Mouse (Mus musculus) liver, postnatal 0 days (tissue): ENCODE measurements around the gene Slc8a3. TPM values are rescaled to one million over a fixed set of nuclear protein-coding genes. Genes with fewer than 3 reads are reported as not detected.

Experiments used
- ATAC-seq: fragments of 200-750 bp; cut with Nextera tagmentation; 2 replicates; pipeline ENCODE4 v1.8.0; 2017; ENCODE audit warnings: mild to moderate bottlenecking, moderate library complexity
- DNase-seq: peaks from one replicate; pipeline ENCODE4 v3.0.0-alpha.2; 2016
- H3K27ac ChIP-seq: fragments of 300-500 bp; sonication (generic); 2 replicates; pipeline ENCODE4 v1.5.1; 2014; ENCODE audit warnings: antibody characterized with exemption, moderate library complexity, mild to moderate bottlenecking, low read depth
- H3K27me3 ChIP-seq: fragments of 300-500 bp; sonication (generic); 2 replicates; pipeline ENCODE4 v1.6.1; 2014; ENCODE audit warnings: low read length, control low read depth, mixed read lengths; ENCODE audit not compliant: insufficient read depth
- H3K36me3 ChIP-seq: fragments of 300-500 bp; sonication (generic); replicated peaks from 2 replicates; pipeline ENCODE4 v1.6.1; 2014; ENCODE audit warnings: mild to moderate bottlenecking, control low read depth, low read length, moderate library complexity, mixed read lengths; ENCODE audit not compliant: insufficient read depth
- H3K4me1 ChIP-seq: fragments of 300-500 bp; sonication (generic); 2 replicates; pipeline ENCODE4 v1.6.1; 2014; ENCODE audit warnings: antibody characterized with exemption, mild to moderate bottlenecking, control low read depth; ENCODE audit not compliant: insufficient read depth
- H3K4me2 ChIP-seq: fragments of 300-500 bp; sonication (generic); 2 replicates; pipeline ENCODE4 v1.6.1; 2014; ENCODE audit warnings: low read depth, mild to moderate bottlenecking, low read length, moderate library complexity, mixed read lengths
- H3K4me3 ChIP-seq: fragments of 300-500 bp; sonication (generic); 2 replicates; pipeline ENCODE4 v1.5.1; 2014; ENCODE audit warnings: low read depth, low read length
- H3K9ac ChIP-seq: fragments of 300-500 bp; sonication (generic); replicated peaks from 2 replicates; pipeline ENCODE4 v1.6.1; 2014; ENCODE audit warnings: mild to moderate bottlenecking, moderate library complexity
- H3K9me3 ChIP-seq: fragments of 300-500 bp; sonication (generic); 2 replicates; pipeline ENCODE4 v1.6.1; 2016; ENCODE audit warnings: mild to moderate bottlenecking, control low read depth, low read length, mixed read lengths
- CTCF ChIP-seq: sonication (generic); IDR thresholded peaks from 2 replicates; pipeline ENCODE4 v1.5.1; 2016; ENCODE audit warnings: antibody characterized with exemption, low read depth
- EP300 ChIP-seq: IDR thresholded peaks from 2 replicates; pipeline ENCODE4 v1.6.1; 2016; ENCODE audit warnings: antibody characterized with exemption, low read depth, mild to moderate bottlenecking
- WGBS: fragments of 180-500 bp; shearing (Covaris S2); extraction: QIAGEN DNeasy Blood & Tissue Kit; methylation state at CpG from one replicate; pipeline ENCODE4 v1.1.7; 2014; ENCODE audit not compliant: insufficient replicate concordance; 5-methylcytosine and 5-hydroxymethylcytosine counted together
- polyA plus RNA-seq: library from polyadenylated mRNA; unstranded; fragments of >200 nt; fragmentation: Nextera tagmentation; extraction: Ambion mirVana; gene quantifications from 2 replicates; pipeline ENCODE4 v1.2.1, GENCODE M21; 2015

The Slc8a3 gene
- polyA plus RNA-seq, 1 experiment from 2014 or later, result 0.05 TPM

GRCm38 (mm10) chr12:81324116-81324515 is 8.9 kb downstream of the Slc8a3 start:
- Histone ChIP-seq H3K27me3 (no peaks in the 10 kb centered on the region), H3K9ac (no peak overlapping the region), H3K4me2 (no peak overlapping the region), H3K9me3 (no peaks in the 10 kb centered on the region), H3K27ac (no peak overlapping the region), H3K36me3 (no peaks in the 10 kb centered on the region), H3K4me3 (no peak overlapping the region), H3K4me1 (no peaks in the 10 kb centered on the region)
- DNase-seq (no peak), ATAC-seq (no peak)
- no peak for TF ChIP-seq EP300
- no peak for TF ChIP-seq CTCF
- WGBS, result 87% methylated on average over 3 of the region's 3 CpGs

GRCm38 (mm10) chr12:81321021-81321420 is 12.0 kb downstream of the Slc8a3 start:
- no peak for TF ChIP-seq EP300
- TF ChIP-seq CTCF, result no peak
- Histone ChIP-seq H3K4me1 (no peaks in the 10 kb centered on the region), H3K9ac (no peak overlapping the region), H3K36me3 (no peaks in the 10 kb centered on the region), H3K4me2 (no peak overlapping the region), H3K4me3 (no peak overlapping the region), H3K9me3 (no peaks in the 10 kb centered on the region), H3K27me3 (no peaks in the 10 kb centered on the region), H3K27ac (no peak overlapping the region)
- no peak for ATAC-seq
- DNase-seq, result no peak
- 73% methylated on average over 1 of the region's 1 CpGs for WGBS

GRCm38 (mm10) chr12:81317811-81318210 is 15.2 kb downstream of the Slc8a3 start:
- no peak for ATAC-seq

GRCm38 (mm10) chr12:81315953-81316352 is 17.0 kb downstream of the Slc8a3 start:
- no peak for DNase-seq
- Histone ChIP-seq H3K4me2 (no peak overlapping the region), H3K9me3 (no peaks in the 10 kb centered on the region), H3K27ac (no peak overlapping the region), H3K4me1 (no peaks in the 10 kb centered on the region), H3K36me3 (no peaks in the 10 kb centered on the region), H3K27me3 (no peaks in the 10 kb centered on the region), H3K9ac (no peak overlapping the region), H3K4me3 (no peak overlapping the region)
- ATAC-seq, result no peak
- no peak for TF ChIP-seq EP300
- TF ChIP-seq CTCF, result no peak
- 83% methylated on average over 5 of the region's 5 CpGs for WGBS

More at GRCm38 (mm10) chr12:81317811-81318210, 15.2 kb downstream of the Slc8a3 start:
- H3K9ac ChIP-seq, result no peak overlapping the region
- H3K4me2 ChIP-seq, result no peak overlapping the region
- H3K27ac ChIP-seq, result no peak overlapping the region
- no peak overlapping the region for H3K4me3 ChIP-seq
- H3K9me3 ChIP-seq, result no peaks in the 10 kb centered on the region
- 40% methylated on average over 2 of the region's 2 CpGs for WGBS
- no peak for TF ChIP-seq EP300
- TF ChIP-seq CTCF, result no peak
- no peaks in the 10 kb centered on the region for H3K36me3 ChIP-seq
- H3K4me1 ChIP-seq, result no peaks in the 10 kb centered on the region
- no peaks in the 10 kb centered on the region for H3K27me3 ChIP-seq
- no peak for DNase-seq

- 76% methylated on average over 5 of the region's 5 CpGs for WGBS
- H3K4me1 ChIP-seq, result no peaks in the 10 kb centered on the region
- H3K27me3 ChIP-seq, result no peaks in the 10 kb centered on the region
- DNase-seq (no peak), ATAC-seq (no peak)
- H3K4me3 ChIP-seq, result no peak overlapping the region
- H3K9ac ChIP-seq, result no peak overlapping the region
- no peaks in the 10 kb centered on the region for H3K9me3 ChIP-seq
- H3K27ac ChIP-seq, result no peak overlapping the region
- no peaks in the 10 kb centered on the region for H3K36me3 ChIP-seq
- H3K4me2 ChIP-seq, result no peak overlapping the region
- TF ChIP-seq CTCF, result no peak
- TF ChIP-seq EP300, result no peak
These were observed 29.4 kb downstream of the Slc8a3 start for GRCm38 (mm10) chr12:81303626-81304025.

GRCm38 (mm10) chr12:81294613-81295012 is 38.4 kb downstream of the Slc8a3 start:
- H3K9me3 ChIP-seq, result no peaks in the 10 kb centered on the region
- WGBS, result 46% methylated on average over 5 of the region's 5 CpGs

GRCm38 (mm10) chr12:81278031-81278430 is 54.9 kb downstream of the Slc8a3 start:
- DNase-seq (no peak), ATAC-seq (no peak)
- Histone ChIP-seq H3K27ac (no peak overlapping the region), H3K9me3 (no peaks in the 10 kb centered on the region), H3K27me3 (no peaks in the 10 kb centered on the region), H3K4me3 (no peak overlapping the region), H3K9ac (no peak overlapping the region), H3K4me2 (no peak overlapping the region), H3K4me1 (no peaks in the 10 kb centered on the region), H3K36me3 (no peaks in the 10 kb centered on the region)
- 66% methylated on average over 2 of the region's 2 CpGs for WGBS
- no peak for TF ChIP-seq EP300
- no peak for TF ChIP-seq CTCF

More at GRCm38 (mm10) chr12:81294613-81295012, 38.4 kb downstream of the Slc8a3 start:
- H3K27me3 ChIP-seq, result no peaks in the 10 kb centered on the region
- no peak overlapping the region for H3K9ac ChIP-seq
- H3K4me3 ChIP-seq, result no peak overlapping the region
- no peak overlapping the region for H3K4me2 ChIP-seq
- ATAC-seq (no peak), DNase-seq (no peak)
- TF ChIP-seq EP300 (no peak), CTCF (no peak)
- no peaks in the 10 kb centered on the region for H3K4me1 ChIP-seq
- H3K27ac ChIP-seq, result no peak overlapping the region
- no peaks in the 10 kb centered on the region for H3K36me3 ChIP-seq
